Mouse (Mus musculus): ENCODE measurements around the gene Cacna1e. TPM values are rescaled to one million over a fixed set of nuclear protein-coding genes. Genes with fewer than 3 reads are reported as not detected.

Gene Cacna1e
- polyA plus RNA-seq, 1 experiment from 2014 or later, result 0.49 TPM

- H3K36me3 ChIP-seq (ENCODE audit: control insufficient read depth, insufficient read depth, low read length), result no peaks in the 10 kb centered on the region
- no peak overlapping the region for H3K9ac ChIP-seq (ENCODE audit: low read length)
- no peak overlapping the region for H3K4me2 ChIP-seq (ENCODE audit: low read depth, severe bottlenecking)
- H3K9me3 ChIP-seq (ENCODE audit: control insufficient read depth, low read length), result no peaks in the 10 kb centered on the region
- no peak for ATAC-seq (ENCODE audit: insufficient number of reproducible peaks, low FRiP score, low TSS enrichment, low read depth)
- no peak overlapping the region for H3K4me3 ChIP-seq (ENCODE audit: low read depth, low read length)
- H3K27ac ChIP-seq (replicated peaks; ENCODE audit: low read depth, low read length), result no peak overlapping the region
- 79% methylated on average over 4 of the region's 4 CpGs for WGBS
- H3K4me1 ChIP-seq (ENCODE audit: control insufficient read depth, insufficient read depth, low read length), result no peaks in the 10 kb centered on the region
- DNase-seq (ENCODE audit: low spot score), result no peak
- no peaks in the 10 kb centered on the region for H3K27me3 ChIP-seq (ENCODE audit: control insufficient read depth, insufficient read depth, low read length)
Observed at GRCm38 (mm10) chr1:154474156-154474555, 410.1 kb downstream of the Cacna1e start.

- no peaks in the 10 kb centered on the region for H3K27me3 ChIP-seq (ENCODE audit: control insufficient read depth, insufficient read depth, low read length)
- H3K9me3 ChIP-seq (ENCODE audit: control insufficient read depth, low read length), result no peaks in the 10 kb centered on the region
- no peak overlapping the region for H3K4me2 ChIP-seq (ENCODE audit: low read depth, severe bottlenecking)
- 85% methylated on average over 3 of the region's 3 CpGs for WGBS
- DNase-seq (ENCODE audit: low spot score) (no peak), ATAC-seq (ENCODE audit: insufficient number of reproducible peaks, low FRiP score, low TSS enrichment, low read depth) (no peak)
- H3K9ac ChIP-seq (ENCODE audit: low read length), result no peak overlapping the region
- H3K4me3 ChIP-seq (ENCODE audit: low read depth, low read length), result no peak overlapping the region
- H3K4me1 ChIP-seq (ENCODE audit: control insufficient read depth, insufficient read depth, low read length), result no peaks in the 10 kb centered on the region
- H3K27ac ChIP-seq (replicated peaks; ENCODE audit: low read depth, low read length), result no peak overlapping the region
- H3K36me3 ChIP-seq (ENCODE audit: control insufficient read depth, insufficient read depth, low read length), result no peaks in the 10 kb centered on the region
Observed at GRCm38 (mm10) chr1:154467265-154467664, 417.0 kb downstream of the Cacna1e start.

- no peaks in the 10 kb centered on the region for H3K27me3 ChIP-seq (ENCODE audit: control insufficient read depth, insufficient read depth, low read length)
- no peak overlapping the region for H3K4me3 ChIP-seq (ENCODE audit: low read depth, low read length)
- WGBS, result 79% methylated on average over 5 of the region's 5 CpGs
- DNase-seq (ENCODE audit: low spot score) (peak; percentile 21), ATAC-seq (ENCODE audit: insufficient number of reproducible peaks, low FRiP score, low TSS enrichment, low read depth) (no peak)
- no peaks in the 10 kb centered on the region for H3K4me1 ChIP-seq (ENCODE audit: control insufficient read depth, insufficient read depth, low read length)
- no peaks in the 10 kb centered on the region for H3K9me3 ChIP-seq (ENCODE audit: control insufficient read depth, low read length)
- no peak overlapping the region for H3K9ac ChIP-seq (ENCODE audit: low read length)
- no peaks in the 10 kb centered on the region for H3K36me3 ChIP-seq (ENCODE audit: control insufficient read depth, insufficient read depth, low read length)
- no peak overlapping the region for H3K4me2 ChIP-seq (ENCODE audit: low read depth, severe bottlenecking)
- H3K27ac ChIP-seq (replicated peaks; ENCODE audit: low read depth, low read length), result no peak overlapping the region
Observed at GRCm38 (mm10) chr1:154461521-154461920, 422.8 kb downstream of the Cacna1e start.

- Histone ChIP-seq H3K9ac (ENCODE audit: low read length) (no peak overlapping the region), H3K36me3 (ENCODE audit: control insufficient read depth, insufficient read depth, low read length) (no peaks in the 10 kb centered on the region), H3K27me3 (ENCODE audit: control insufficient read depth, insufficient read depth, low read length) (no peaks in the 10 kb centered on the region), H3K4me2 (ENCODE audit: low read depth, severe bottlenecking) (no peak overlapping the region), H3K9me3 (ENCODE audit: control insufficient read depth, low read length) (no peaks in the 10 kb centered on the region), H3K27ac (replicated peaks; ENCODE audit: low read depth, low read length) (no peak overlapping the region), H3K4me3 (ENCODE audit: low read depth, low read length) (no peak overlapping the region), H3K4me1 (ENCODE audit: control insufficient read depth, insufficient read depth, low read length) (no peaks in the 10 kb centered on the region)
- DNase-seq (ENCODE audit: low spot score) (no peak), ATAC-seq (ENCODE audit: insufficient number of reproducible peaks, low FRiP score, low TSS enrichment, low read depth) (no peak)
- 88% methylated on average over 7 of the region's 7 CpGs for WGBS
Observed at GRCm38 (mm10) chr1:154460067-154460466, 424.2 kb downstream of the Cacna1e start.

- H3K4me1 ChIP-seq (ENCODE audit: control insufficient read depth, insufficient read depth, low read length), result no peaks in the 10 kb centered on the region
- H3K4me2 ChIP-seq (ENCODE audit: low read depth, severe bottlenecking), result no peak overlapping the region
- no peaks in the 10 kb centered on the region for H3K9me3 ChIP-seq (ENCODE audit: control insufficient read depth, low read length)
- no peak overlapping the region for H3K27ac ChIP-seq (replicated peaks; ENCODE audit: low read depth, low read length)
- WGBS, result 76% methylated on average over 2 of the region's 2 CpGs
- DNase-seq (ENCODE audit: low spot score), result no peak
- H3K9ac ChIP-seq (ENCODE audit: low read length), result no peak overlapping the region
- no peak overlapping the region for H3K4me3 ChIP-seq (ENCODE audit: low read depth, low read length)
- no peak for ATAC-seq (ENCODE audit: insufficient number of reproducible peaks, low FRiP score, low TSS enrichment, low read depth)
- H3K27me3 ChIP-seq (ENCODE audit: control insufficient read depth, insufficient read depth, low read length), result no peaks in the 10 kb centered on the region
- H3K36me3 ChIP-seq (ENCODE audit: control insufficient read depth, insufficient read depth, low read length), result no peaks in the 10 kb centered on the region
Observed at GRCm38 (mm10) chr1:154458601-154459000, 425.7 kb downstream of the Cacna1e start.

- no peaks in the 10 kb centered on the region for H3K27me3 ChIP-seq (ENCODE audit: control insufficient read depth, insufficient read depth, low read length)
- WGBS, result 87% methylated on average over 3 of the region's 3 CpGs
- no peak overlapping the region for H3K27ac ChIP-seq (replicated peaks; ENCODE audit: low read depth, low read length)
Observed at GRCm38 (mm10) chr1:154450799-154451198, 433.5 kb downstream of the Cacna1e start.

GRCm38 (mm10) chr1:154446456-154446855 lies 437.8 kb downstream of the Cacna1e start:
- no peaks in the 10 kb centered on the region for H3K4me1 ChIP-seq (ENCODE audit: control insufficient read depth, insufficient read depth, low read length)
- WGBS, result 69% methylated on average over 3 of the region's 3 CpGs
- no peaks in the 10 kb centered on the region for H3K9me3 ChIP-seq (ENCODE audit: control insufficient read depth, low read length)
- no peaks in the 10 kb centered on the region for H3K27me3 ChIP-seq (ENCODE audit: control insufficient read depth, insufficient read depth, low read length)
- H3K4me3 ChIP-seq (ENCODE audit: low read depth, low read length), result no peak overlapping the region
- H3K9ac ChIP-seq (ENCODE audit: low read length), result no peak overlapping the region
- H3K4me2 ChIP-seq (ENCODE audit: low read depth, severe bottlenecking), result no peak overlapping the region
- ATAC-seq (ENCODE audit: insufficient number of reproducible peaks, low FRiP score, low TSS enrichment, low read depth) (no peak), DNase-seq (ENCODE audit: low spot score) (no peak)
- H3K36me3 ChIP-seq (ENCODE audit: control insufficient read depth, insufficient read depth, low read length), result no peaks in the 10 kb centered on the region
- no peak overlapping the region for H3K27ac ChIP-seq (replicated peaks; ENCODE audit: low read depth, low read length)

More at GRCm38 (mm10) chr1:154450799-154451198, 433.5 kb downstream of the Cacna1e start:
- H3K4me1 ChIP-seq (ENCODE audit: control insufficient read depth, insufficient read depth, low read length), result no peaks in the 10 kb centered on the region
- no peak overlapping the region for H3K4me3 ChIP-seq (ENCODE audit: low read depth, low read length)
- no peak for DNase-seq (ENCODE audit: low spot score)
- ATAC-seq (ENCODE audit: insufficient number of reproducible peaks, low FRiP score, low TSS enrichment, low read depth), result no peak
- H3K9ac ChIP-seq (ENCODE audit: low read length), result no peak overlapping the region
- H3K36me3 ChIP-seq (ENCODE audit: control insufficient read depth, insufficient read depth, low read length), result no peaks in the 10 kb centered on the region
- H3K9me3 ChIP-seq (ENCODE audit: control insufficient read depth, low read length), result no peaks in the 10 kb centered on the region
- no peak overlapping the region for H3K4me2 ChIP-seq (ENCODE audit: low read depth, severe bottlenecking)

- Histone ChIP-seq H3K9me3 (ENCODE audit: control insufficient read depth, low read length) (no peaks in the 10 kb centered on the region), H3K4me3 (ENCODE audit: low read depth, low read length) (no peak overlapping the region), H3K9ac (ENCODE audit: low read length) (no peak overlapping the region), H3K27me3 (ENCODE audit: control insufficient read depth, insufficient read depth, low read length) (no peaks in the 10 kb centered on the region), H3K36me3 (ENCODE audit: control insufficient read depth, insufficient read depth, low read length) (no peaks in the 10 kb centered on the region), H3K4me1 (ENCODE audit: control insufficient read depth, insufficient read depth, low read length) (no peaks in the 10 kb centered on the region), H3K27ac (replicated peaks; ENCODE audit: low read depth, low read length) (no peak overlapping the region), H3K4me2 (ENCODE audit: low read depth, severe bottlenecking) (no peak overlapping the region)
- ATAC-seq (ENCODE audit: insufficient number of reproducible peaks, low FRiP score, low TSS enrichment, low read depth) (no peak), DNase-seq (ENCODE audit: low spot score) (no peak)
- 90% methylated on average over 1 of the region's 1 CpGs for WGBS
Observed at GRCm38 (mm10) chr1:154433520-154433919, 450.8 kb downstream of the Cacna1e start.

GRCm38 (mm10) chr1:154433112-154433511 lies 451.2 kb downstream of the Cacna1e start:
- H3K4me3 ChIP-seq (ENCODE audit: low read depth, low read length), result no peak overlapping the region
- no peak overlapping the region for H3K9ac ChIP-seq (ENCODE audit: low read length)
- no peak overlapping the region for H3K27ac ChIP-seq (replicated peaks; ENCODE audit: low read depth, low read length)
- no peak for DNase-seq (ENCODE audit: low spot score)
- ATAC-seq (ENCODE audit: insufficient number of reproducible peaks, low FRiP score, low TSS enrichment, low read depth), result no peak
- H3K9me3 ChIP-seq (ENCODE audit: control insufficient read depth, low read length), result no peaks in the 10 kb centered on the region
- no peaks in the 10 kb centered on the region for H3K27me3 ChIP-seq (ENCODE audit: control insufficient read depth, insufficient read depth, low read length)
- H3K36me3 ChIP-seq (ENCODE audit: control insufficient read depth, insufficient read depth, low read length), result no peaks in the 10 kb centered on the region
- H3K4me2 ChIP-seq (ENCODE audit: low read depth, severe bottlenecking), result no peak overlapping the region
- WGBS, result 81% methylated on average over 1 of the region's 1 CpGs
- H3K4me1 ChIP-seq (ENCODE audit: control insufficient read depth, insufficient read depth, low read length), result no peaks in the 10 kb centered on the region
